Mouse (Mus musculus) erythroblast, embryonic 14.5 days (primary cell): ENCODE measurements around the gene Nipa2.

Experiments used
- GATA1 ChIP-seq: IDR thresholded peaks from 2 replicates; pipeline ENCODE4 v1.6.1; 2012; ENCODE audit warnings: low read length, inconsistent platforms, mixed read lengths
- TAL1 ChIP-seq: IDR thresholded peaks from 3 replicates; pipeline ENCODE4 v1.6.1; 2012; ENCODE audit warnings: low read length, inconsistent platforms, mixed read lengths

GRCm38 (mm10) chr7:55981511-55981910 is 19.2 kb upstream of the Nipa2 start:
- TF ChIP-seq GATA1, result no peak
- TF ChIP-seq TAL1, result no peak
